Mouse (Mus musculus) liver, embryonic 13.5 days (tissue): ENCODE measurements around the gene Olfr716. TPM values are rescaled to one million over a fixed set of nuclear protein-coding genes. Genes with fewer than 3 reads are reported as not detected.
"Not testable (repeated sequence)": the region's sequence is repeated elsewhere in the genome, so short reads cannot be mapped to it uniquely, and the experiment has no call there.

Experiments
- ATAC-seq: fragments of 200-750 bp; cut with Nextera tagmentation; 2 replicates; pipeline ENCODE4 v1.8.0; 2017; ENCODE audit warnings: low read depth, mild to moderate bottlenecking, moderate number of reproducible peaks, moderate library complexity
- DNase-seq: peaks from one replicate; pipeline ENCODE4 v3.0.0; 2022
- H3K27ac ChIP-seq: fragments of 300-500 bp; sonication (generic); 2 replicates; pipeline ENCODE4 v1.5.1; 2015; ENCODE audit warnings: moderate library complexity, mild to moderate bottlenecking, inconsistent platforms
- H3K27me3 ChIP-seq: fragments of 300-500 bp; sonication (generic); 2 replicates; pipeline ENCODE4 v1.6.1; 2015; ENCODE audit warnings: mild to moderate bottlenecking, inconsistent platforms
- H3K36me3 ChIP-seq: fragments of 300-500 bp; sonication (generic); 2 replicates; pipeline ENCODE4 v1.6.1; 2015; ENCODE audit warnings: mild to moderate bottlenecking, inconsistent platforms
- H3K4me1 ChIP-seq: fragments of 300-500 bp; sonication (generic); replicated peaks from 2 replicates; pipeline ENCODE4 v1.6.1; 2015; ENCODE audit warnings: inconsistent platforms
- H3K4me2 ChIP-seq: fragments of 300-500 bp; sonication (generic); 2 replicates; pipeline ENCODE4 v1.6.1; 2015; ENCODE audit warnings: inconsistent platforms, mild to moderate bottlenecking, moderate library complexity
- H3K4me3 ChIP-seq: fragments of 300-500 bp; sonication (generic); replicated peaks from 2 replicates; pipeline ENCODE4 v1.5.1; 2015; ENCODE audit warnings: mild to moderate bottlenecking, inconsistent platforms
- H3K9ac ChIP-seq: fragments of 300-500 bp; sonication (generic); 2 replicates; pipeline ENCODE4 v1.6.1; 2015; ENCODE audit warnings: mild to moderate bottlenecking, inconsistent platforms
- H3K9me3 ChIP-seq: fragments of 300-500 bp; sonication (generic); replicated peaks from 2 replicates; pipeline ENCODE4 v1.6.1; 2016; ENCODE audit warnings: inconsistent platforms
- WGBS: fragments of 180-500 bp; shearing (Covaris S2); methylation state at CpG from one replicate; pipeline ENCODE4 v1.1.7; 2015; ENCODE audit not compliant: insufficient replicate concordance; 5-methylcytosine and 5-hydroxymethylcytosine counted together
- polyA plus RNA-seq: library from polyadenylated mRNA; unstranded; fragments of >200 nt; fragmentation: Nextera tagmentation; extraction: Ambion mirVana; gene quantifications from 2 replicates; pipeline ENCODE4 v1.2.1, GENCODE M21; 2015

Olfr716 gene
- polyA plus RNA-seq = not detected in 2 replicates

DNA sequence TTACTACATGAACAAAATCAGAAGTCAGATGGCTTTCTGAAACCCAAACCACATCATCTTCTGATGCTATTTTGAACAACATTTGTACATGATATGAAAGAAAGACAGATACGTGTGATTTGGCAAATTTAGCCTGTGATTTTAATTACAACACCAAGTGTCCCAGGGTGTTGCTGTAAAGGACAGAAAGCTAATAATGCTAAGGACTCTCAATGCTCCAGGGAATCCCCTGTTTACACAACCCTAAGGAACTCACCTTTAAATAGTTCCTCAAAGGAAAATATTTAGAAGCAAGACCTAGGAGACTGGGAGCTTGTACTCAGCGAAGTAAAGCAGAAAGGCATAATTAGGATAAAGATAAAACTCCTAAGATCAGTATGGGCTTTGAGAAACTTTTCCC lies at the start of gene Olfr716:
TSS of gene Olfr716 (plus strand) at position 301 of the 400 bp plus-strand sequence.
- WGBS = 43% methylated on average over 2 of the region's 2 CpGs

DNA sequence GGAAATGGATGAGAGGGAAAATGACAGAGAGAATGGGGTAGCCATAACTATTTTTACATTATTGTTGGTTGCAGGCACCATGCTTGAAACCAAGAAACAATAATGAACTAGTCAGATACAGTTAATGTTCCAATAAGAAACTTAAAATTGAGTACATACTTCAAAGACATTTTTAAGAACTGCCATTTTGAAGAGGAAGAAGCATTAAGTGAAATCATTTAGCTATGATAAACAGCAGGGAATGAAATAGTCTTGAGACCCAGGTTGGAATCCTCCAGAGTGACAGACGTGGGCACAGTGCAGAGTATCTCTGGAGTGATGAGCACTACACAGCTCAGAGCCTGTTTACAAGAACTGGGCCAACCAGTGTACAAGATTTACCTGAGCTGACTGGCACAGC lies 45.2 kb upstream of the Olfr716 start, which contains the start of gene Olfr17:
TSS of gene Olfr17 (plus strand) at position 301 of the 400 bp plus-strand sequence.
- Histone ChIP-seq H3K4me1 (no peaks in the 10 kb centered on the region), H3K9me3 (peaks cover 3% of the 10 kb centered on the region; the same call in 1 of the 2 replicates), H3K4me2 (no peak within 1 kb of the TSS), H3K36me3 (no peaks in the 10 kb centered on the region), H3K27ac (no peak within 1 kb of the TSS), H3K9ac (no peak within 1 kb of the TSS), H3K27me3 (no peaks in the 10 kb centered on the region), H3K4me3 (no peak within 1 kb of the TSS)
- DNase-seq = no peak
- ATAC-seq = no peak
- 26% methylated on average over 1 of the region's 1 CpGs for WGBS

More for the DNA sequence above, at the start of gene Olfr716:
- not testable (repeated sequence) for ATAC-seq, H3K36me3 ChIP-seq, H3K27ac ChIP-seq, DNase-seq, H3K4me3 ChIP-seq, H3K9ac ChIP-seq, H3K4me1 ChIP-seq, H3K27me3 ChIP-seq, H3K9me3 ChIP-seq, H3K4me2 ChIP-seq

DNA sequence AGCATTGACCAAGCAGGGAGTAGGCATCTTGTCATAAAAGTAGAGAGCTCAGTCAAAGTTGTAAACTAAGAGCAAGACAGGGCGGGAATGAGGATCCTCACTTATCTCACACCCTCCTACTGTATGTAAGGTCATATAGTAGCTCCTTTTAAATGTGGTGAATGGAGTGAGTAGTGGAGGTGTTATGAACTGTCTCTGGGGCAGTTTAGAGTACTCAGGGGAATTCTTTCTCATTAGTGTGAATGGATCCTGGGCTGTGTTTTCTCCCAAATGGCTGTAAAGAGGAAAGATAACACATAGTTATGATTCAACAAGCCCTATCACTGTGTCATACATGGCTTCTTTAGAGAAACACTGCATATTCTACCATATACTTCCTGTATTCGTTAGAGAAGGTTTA lies 27.9 kb upstream of the Olfr716 start, which contains the start of gene Olfr715b:
TSS of gene Olfr715b (minus strand) at position 101 of the 400 bp plus-strand sequence.
- not testable (repeated sequence) for H3K36me3 ChIP-seq, DNase-seq, H3K9ac ChIP-seq, H3K4me2 ChIP-seq, H3K4me1 ChIP-seq, ATAC-seq, H3K27ac ChIP-seq, H3K9me3 ChIP-seq, H3K27me3 ChIP-seq, H3K4me3 ChIP-seq
- 48% methylated on average over 2 of the region's 2 CpGs for WGBS

- ATAC-seq, H3K27ac ChIP-seq, H3K9me3 ChIP-seq, H3K27me3 ChIP-seq, H3K4me1 ChIP-seq, H3K4me3 ChIP-seq, H3K4me2 ChIP-seq, H3K9ac ChIP-seq, DNase-seq, H3K36me3 ChIP-seq: not testable (repeated sequence)
- 65% methylated on average over 2 of the region's 3 CpGs for WGBS
These were observed 7.1 kb upstream of the Olfr716 start, which contains the start of gene Olfr715 for GRCm38 (mm10) chr7:107130983-107131382. Gene Olfr715, minus strand, starts transcription at chr7:107131083.

- H3K9me3 ChIP-seq = no peaks in the 10 kb centered on the region
- H3K9ac ChIP-seq = no peak within 1 kb of the TSS
- no peak for DNase-seq
- no peaks in the 10 kb centered on the region for H3K36me3 ChIP-seq
- WGBS = 63% methylated on average over 10 of the region's 10 CpGs
- no peak within 1 kb of the TSS for H3K27ac ChIP-seq
- H3K4me2 ChIP-seq = no peak within 1 kb of the TSS
- no peak within 1 kb of the TSS for H3K4me3 ChIP-seq
- H3K27me3 ChIP-seq = no peaks in the 10 kb centered on the region
- ATAC-seq = no peak
- no peaks in the 10 kb centered on the region for H3K4me1 ChIP-seq
These were observed 28.6 kb downstream of the Olfr716 start, which contains the start of gene Nlrp14 for GRCm38 (mm10) chr7:107166690-107167089. Gene Nlrp14, plus strand, starts transcription at chr7:107166990.

DNA sequence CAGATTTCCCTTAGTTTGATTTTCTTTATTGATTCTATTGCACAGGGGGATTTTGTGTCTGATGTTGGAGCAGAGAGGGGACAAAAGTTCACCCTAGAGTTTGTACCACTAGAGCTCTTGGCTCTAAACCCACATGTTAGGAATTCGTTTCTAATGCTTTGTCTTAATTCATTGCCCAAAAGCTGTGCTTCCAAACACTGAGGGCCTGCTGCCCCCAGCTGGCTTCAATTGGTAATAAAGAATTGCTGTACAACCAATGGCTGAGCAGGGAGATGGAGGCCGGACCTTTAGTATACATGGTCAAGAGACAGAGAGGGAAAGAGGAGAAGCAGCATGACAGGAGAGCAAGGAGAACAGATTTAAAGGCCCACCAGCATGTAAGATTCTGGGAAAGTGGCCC lies 42.3 kb downstream of the Olfr716 start:
- Histone ChIP-seq H3K27me3 (no peaks in the 10 kb centered on the region), H3K4me3 (no peak overlapping the region), H3K9me3 (no peaks in the 10 kb centered on the region), H3K9ac (no peak overlapping the region), H3K36me3 (no peaks in the 10 kb centered on the region), H3K27ac (no peak overlapping the region), H3K4me1 (no peaks in the 10 kb centered on the region), H3K4me2 (no peak overlapping the region)
- WGBS = 41% methylated on average over 2 of the region's 2 CpGs
- ATAC-seq (no peak), DNase-seq (no peak)

Other genes with a start within 250 kb of the Olfr716 start
- gene Olfr707, start 237.1 kb upstream of the Olfr716 start, polyA plus RNA-seq = not detected in 2 replicates
- not detected in 2 replicates for gene Olfr1532-ps1, start 230.3 kb upstream of the Olfr716 start, polyA plus RNA-seq
- not detected in 2 replicates for gene Olfr709-ps1, start 206.1 kb upstream of the Olfr716 start, polyA plus RNA-seq
- not detected in 2 replicates for gene Olfr710, start 190.0 kb upstream of the Olfr716 start, polyA plus RNA-seq
- not detected in 2 replicates for gene Olfr6, start 174.4 kb upstream of the Olfr716 start, polyA plus RNA-seq
- not detected in 2 replicates for gene Olfr711, start 162.9 kb upstream of the Olfr716 start, polyA plus RNA-seq
- not detected in 2 replicates for gene Olfr2, start 132.3 kb upstream of the Olfr716 start, polyA plus RNA-seq
- not detected in 2 replicates for gene Olfr713, start 107.2 kb upstream of the Olfr716 start, polyA plus RNA-seq
- gene Olfr714, start 67.3 kb upstream of the Olfr716 start, polyA plus RNA-seq = not detected in 2 replicates
- not detected in 2 replicates for gene Olfr17, start 45.1 kb upstream of the Olfr716 start, polyA plus RNA-seq
- not detected in 2 replicates for gene Olfr715b, start 28.0 kb upstream of the Olfr716 start, polyA plus RNA-seq
- not detected in 2 replicates for gene Olfr715, start 7.2 kb upstream of the Olfr716 start, polyA plus RNA-seq
- not detected in 2 replicates for gene Nlrp14, start 28.7 kb downstream of the Olfr716 start, polyA plus RNA-seq
- not detected in 2 replicates for gene Rbmxl2, start 71.1 kb downstream of the Olfr716 start, polyA plus RNA-seq
- 0.25 and 0.35 TPM in 2 replicates for gene Syt9, start 232.4 kb downstream of the Olfr716 start, polyA plus RNA-seq